Mouse (Mus musculus): Measurements from ENCODE around the gene Higd1b. TPM values are rescaled to one million over a fixed set of nuclear protein-coding genes. Genes with fewer than 3 reads are reported as not detected.

The Higd1b gene
- polyA plus RNA-seq, 1 experiment from 2014 or later: not detected

- no peak overlapping the region for H3K4me2 ChIP-seq (replicated peaks; ENCODE audit: low read depth, low read length)
- H3K27me3 ChIP-seq (ENCODE audit: control insufficient read depth, insufficient read depth, low read length): no peaks in the 10 kb centered on the region
- no peaks in the 10 kb centered on the region for H3K4me1 ChIP-seq (replicated peaks; ENCODE audit: control insufficient read depth, insufficient read depth, low read length)
- no peaks in the 10 kb centered on the region for H3K9me3 ChIP-seq (ENCODE audit: control insufficient read depth, low read length)
- no peak overlapping the region for H3K9ac ChIP-seq (ENCODE audit: low read depth, low read length)
- no peak overlapping the region for H3K4me3 ChIP-seq (ENCODE audit: low read depth, low read length)
- ATAC-seq (ENCODE audit: low FRiP score): no peak
- H3K27ac ChIP-seq (ENCODE audit: low read depth, low read length): no peak overlapping the region
- peak; percentile 3 for DNase-seq (ENCODE audit: low spot score)
- H3K36me3 ChIP-seq (ENCODE audit: control insufficient read depth, insufficient read depth, low read length): peaks cover 10% of the 10 kb centered on the region
- WGBS: 71% methylated on average over 6 of the region's 6 CpGs
Measured at GRCm38 (mm10) chr11:102855941-102856340, 20.3 kb downstream of the Higd1b start.

- DNase-seq (ENCODE audit: low spot score) (no peak), ATAC-seq (ENCODE audit: low FRiP score) (no peak)
- H3K36me3 ChIP-seq (ENCODE audit: control insufficient read depth, insufficient read depth, low read length): peaks cover 7% of the 10 kb centered on the region
- H3K4me1 ChIP-seq (replicated peaks; ENCODE audit: control insufficient read depth, insufficient read depth, low read length): no peaks in the 10 kb centered on the region
- 87% methylated on average over 11 of the region's 11 CpGs for WGBS
- H3K9ac ChIP-seq (ENCODE audit: low read depth, low read length): no peak overlapping the region
- H3K27ac ChIP-seq (ENCODE audit: low read depth, low read length): no peak overlapping the region
- H3K4me2 ChIP-seq (replicated peaks; ENCODE audit: low read depth, low read length): no peak overlapping the region
- no peaks in the 10 kb centered on the region for H3K9me3 ChIP-seq (ENCODE audit: control insufficient read depth, low read length)
- no peak overlapping the region for H3K4me3 ChIP-seq (ENCODE audit: low read depth, low read length)
- no peaks in the 10 kb centered on the region for H3K27me3 ChIP-seq (ENCODE audit: control insufficient read depth, insufficient read depth, low read length)
Measured at GRCm38 (mm10) chr11:102858951-102859350, 23.3 kb downstream of the Higd1b start.

- H3K4me2 ChIP-seq (replicated peaks; ENCODE audit: low read depth, low read length): no peak overlapping the region
- peaks cover 7% of the 10 kb centered on the region for H3K36me3 ChIP-seq (ENCODE audit: control insufficient read depth, insufficient read depth, low read length)
- H3K4me3 ChIP-seq (ENCODE audit: low read depth, low read length): no peak overlapping the region
- H3K9me3 ChIP-seq (ENCODE audit: control insufficient read depth, low read length): no peaks in the 10 kb centered on the region
- DNase-seq (ENCODE audit: low spot score): no peak
- H3K27ac ChIP-seq (ENCODE audit: low read depth, low read length): no peak overlapping the region
- WGBS: 93% methylated on average over 8 of the region's 8 CpGs
- no peak overlapping the region for H3K9ac ChIP-seq (ENCODE audit: low read depth, low read length)
- H3K4me1 ChIP-seq (replicated peaks; ENCODE audit: control insufficient read depth, insufficient read depth, low read length): no peaks in the 10 kb centered on the region
- no peak for ATAC-seq (ENCODE audit: low FRiP score)
- H3K27me3 ChIP-seq (ENCODE audit: control insufficient read depth, insufficient read depth, low read length): no peaks in the 10 kb centered on the region
Measured at GRCm38 (mm10) chr11:102859933-102860332, 24.3 kb downstream of the Higd1b start.

- DNase-seq (ENCODE audit: low spot score) (peak; percentile 87), ATAC-seq (ENCODE audit: low FRiP score) (no peak)
- no peak overlapping the region for H3K27ac ChIP-seq (ENCODE audit: low read depth, low read length)
- peaks cover 12% of the 10 kb centered on the region for H3K36me3 ChIP-seq (ENCODE audit: control insufficient read depth, insufficient read depth, low read length)
- no peaks in the 10 kb centered on the region for H3K9me3 ChIP-seq (ENCODE audit: control insufficient read depth, low read length)
- no peaks in the 10 kb centered on the region for H3K4me1 ChIP-seq (replicated peaks; ENCODE audit: control insufficient read depth, insufficient read depth, low read length)
- H3K4me3 ChIP-seq (ENCODE audit: low read depth, low read length): no peak overlapping the region
- no peak overlapping the region for H3K9ac ChIP-seq (ENCODE audit: low read depth, low read length)
- H3K4me2 ChIP-seq (replicated peaks; ENCODE audit: low read depth, low read length): no peak overlapping the region
- 53% methylated on average over 4 of the region's 4 CpGs for WGBS
- no peaks in the 10 kb centered on the region for H3K27me3 ChIP-seq (ENCODE audit: control insufficient read depth, insufficient read depth, low read length)
Measured at GRCm38 (mm10) chr11:102864272-102864671, 28.6 kb downstream of the Higd1b start.

- H3K36me3 ChIP-seq (ENCODE audit: control insufficient read depth, insufficient read depth, low read length): peaks cover 7% of the 10 kb centered on the region; the same call in 1 of the 2 replicates
Measured at GRCm38 (mm10) chr11:102874801-102875334, 39.2 kb downstream of the Higd1b start.

GRCm38 (mm10) chr11:102879558-102879957 is 43.9 kb downstream of the Higd1b start:
- no peak for ATAC-seq (ENCODE audit: low FRiP score)
- DNase-seq (ENCODE audit: low spot score): no peak
- H3K4me3 ChIP-seq (ENCODE audit: low read depth, low read length): peak overlapping the region; percentile 75
- 0 out of 2 replicates have a peak, but pooled peaks cover 2% of the 10 kb centered on the region for H3K36me3 ChIP-seq (ENCODE audit: control insufficient read depth, insufficient read depth, low read length)
- no peaks in the 10 kb centered on the region for H3K9me3 ChIP-seq (ENCODE audit: control insufficient read depth, low read length)
- H3K27ac ChIP-seq (ENCODE audit: low read depth, low read length): no peak overlapping the region
- peak overlapping the region; percentile 69; the same call in 1 of the 2 replicates for H3K4me2 ChIP-seq (replicated peaks; ENCODE audit: low read depth, low read length)
- no peaks in the 10 kb centered on the region for H3K27me3 ChIP-seq (ENCODE audit: control insufficient read depth, insufficient read depth, low read length)
- H3K4me1 ChIP-seq (replicated peaks; ENCODE audit: control insufficient read depth, insufficient read depth, low read length): 0 out of 2 replicates have a peak, but pooled peaks cover 2% of the 10 kb centered on the region
- 65% methylated on average over 2 of the region's 2 CpGs for WGBS
- peak overlapping the region; percentile 23 for H3K9ac ChIP-seq (ENCODE audit: low read depth, low read length)

More at GRCm38 (mm10) chr11:102874801-102875334, 39.2 kb downstream of the Higd1b start:
- Histone ChIP-seq H3K27me3 (ENCODE audit: control insufficient read depth, insufficient read depth, low read length) (no peaks in the 10 kb centered on the region), H3K9me3 (ENCODE audit: control insufficient read depth, low read length) (no peaks in the 10 kb centered on the region), H3K4me1 (replicated peaks; ENCODE audit: control insufficient read depth, insufficient read depth, low read length) (no peaks in the 10 kb centered on the region), H3K4me3 (ENCODE audit: low read depth, low read length) (no peak overlapping the region), H3K4me2 (replicated peaks; ENCODE audit: low read depth, low read length) (no peak overlapping the region), H3K9ac (ENCODE audit: low read depth, low read length) (no peak overlapping the region), H3K27ac (ENCODE audit: low read depth, low read length) (no peak overlapping the region)
- 91% methylated on average over 7 of the region's 7 CpGs for WGBS
- ATAC-seq (ENCODE audit: low FRiP score) (no peak), DNase-seq (ENCODE audit: low spot score) (no peak)

GRCm38 (mm10) chr11:102880585-102881313 is 45.1 kb downstream of the Higd1b start, which contains the start of the genes Eftud2 and Ccdc103:
TSS of gene Eftud2 (minus strand) at chr11:102880985.
TSS of gene Ccdc103 (plus strand) at chr11:102881204.
- peak within 1 kb of the TSS; percentile 73 for H3K27ac ChIP-seq (ENCODE audit: low read depth, low read length)
- ATAC-seq (ENCODE audit: low FRiP score): peak; percentile 90
- H3K9ac ChIP-seq (ENCODE audit: low read depth, low read length): peak within 1 kb of the TSS; percentile 79
- H3K36me3 ChIP-seq (ENCODE audit: control insufficient read depth, insufficient read depth, low read length): 0 out of 2 replicates have a peak, but pooled peaks cover 2% of the 10 kb centered on the region
- H3K9me3 ChIP-seq (ENCODE audit: control insufficient read depth, low read length): no peaks in the 10 kb centered on the region
- under 1% methylated on average over 62 of the region's 62 CpGs for WGBS
- DNase-seq (ENCODE audit: low spot score): peak; percentile 94
- H3K4me1 ChIP-seq (replicated peaks; ENCODE audit: control insufficient read depth, insufficient read depth, low read length): 0 out of 2 replicates have a peak, but pooled peaks cover 2% of the 10 kb centered on the region
- no peaks in the 10 kb centered on the region for H3K27me3 ChIP-seq (ENCODE audit: control insufficient read depth, insufficient read depth, low read length)
- peak within 1 kb of the TSS; percentile 69 for H3K4me2 ChIP-seq (replicated peaks; ENCODE audit: low read depth, low read length)
- peak within 1 kb of the TSS; percentile 75 for H3K4me3 ChIP-seq (ENCODE audit: low read depth, low read length)

GRCm38 (mm10) chr11:102881314-102882198 is 45.9 kb downstream of the Higd1b start:
- Histone ChIP-seq H3K27me3 (ENCODE audit: control insufficient read depth, insufficient read depth, low read length) (no peaks in the 10 kb centered on the region), H3K4me1 (replicated peaks; ENCODE audit: control insufficient read depth, insufficient read depth, low read length) (0 out of 2 replicates have a peak, but pooled peaks cover 2% of the 10 kb centered on the region), H3K36me3 (ENCODE audit: control insufficient read depth, insufficient read depth, low read length) (0 out of 2 replicates have a peak, but pooled peaks cover 2% of the 10 kb centered on the region), H3K9ac (ENCODE audit: low read depth, low read length) (peak overlapping the region; percentile 79), H3K4me3 (ENCODE audit: low read depth, low read length) (peak overlapping the region; percentile 75), H3K4me2 (replicated peaks; ENCODE audit: low read depth, low read length) (peak overlapping the region; percentile 69), H3K9me3 (ENCODE audit: control insufficient read depth, low read length) (no peaks in the 10 kb centered on the region), H3K27ac (ENCODE audit: low read depth, low read length) (no peak overlapping the region)
- WGBS: 21% methylated on average over 13 of the region's 13 CpGs
- ATAC-seq (ENCODE audit: low FRiP score): no peak; the same call in none of the 2 replicates
- DNase-seq (ENCODE audit: low spot score): no peak
